Mouse (Mus musculus) midbrain, embryonic 14.5 days (tissue): Measurements from ENCODE around the gene Ankrd65. TPM values are rescaled to one million over a fixed set of nuclear protein-coding genes. Genes with fewer than 3 reads are reported as not detected.

Experiments
- ATAC-seq: fragments of 200-750 bp; cut with Nextera tagmentation; 2 replicates; pipeline ENCODE4 v1.8.0; 2017; ENCODE audit warnings: moderate number of reproducible peaks, moderate library complexity; ENCODE audit not compliant: low FRiP score, low TSS enrichment
- DNase-seq: peaks from one replicate; pipeline ENCODE4 v3.0.0-alpha.2; 2015
- H3K27ac ChIP-seq: fragments of 300-500 bp; sonication (generic); replicated peaks from 2 replicates; pipeline ENCODE4 v1.5.1; 2014; ENCODE audit warnings: mild to moderate bottlenecking, low read depth, low read length, moderate library complexity
- H3K27me3 ChIP-seq: fragments of 300-500 bp; sonication (generic); 2 replicates; pipeline ENCODE4 v1.6.1; 2014; ENCODE audit warnings: low read length, control low read depth, mixed read lengths; ENCODE audit not compliant: control insufficient read depth, insufficient read depth
- H3K36me3 ChIP-seq: fragments of 300-500 bp; sonication (generic); 2 replicates; pipeline ENCODE4 v1.6.1; 2014; ENCODE audit warnings: low read length, control low read depth; ENCODE audit not compliant: control insufficient read depth, insufficient read depth
- H3K4me1 ChIP-seq: fragments of 300-500 bp; sonication (generic); 2 replicates; pipeline ENCODE4 v1.6.1; 2014; ENCODE audit warnings: mild to moderate bottlenecking, antibody characterized with exemption, low read length, control low read depth; ENCODE audit not compliant: control insufficient read depth, insufficient read depth
- H3K4me2 ChIP-seq: fragments of 300-500 bp; sonication (generic); 2 replicates; pipeline ENCODE4 v1.6.1; 2014; ENCODE audit warnings: mild to moderate bottlenecking, low read length, moderate library complexity
- H3K4me3 ChIP-seq: fragments of 300-500 bp; sonication (generic); replicated peaks from 2 replicates; pipeline ENCODE4 v1.5.1; 2014; ENCODE audit warnings: low read depth, low read length
- H3K9ac ChIP-seq: fragments of 300-500 bp; sonication (generic); replicated peaks from 2 replicates; pipeline ENCODE4 v1.6.1; 2014; ENCODE audit warnings: mild to moderate bottlenecking, low read length, moderate library complexity
- H3K9me3 ChIP-seq: fragments of 300-500 bp; sonication (generic); 2 replicates; pipeline ENCODE4 v1.6.1; 2016; ENCODE audit warnings: low read length, control low read depth, mixed read lengths; ENCODE audit not compliant: control insufficient read depth
- WGBS: fragments of 180-500 bp; shearing (Covaris S2); extraction: QIAGEN DNeasy Blood & Tissue Kit; methylation state at CpG from one replicate; pipeline ENCODE4 v1.1.7; 2014; 5-methylcytosine and 5-hydroxymethylcytosine counted together
- microRNA-seq: library from miRNA; unstranded; fragments of <30 nt; microRNA quantifications from one replicate; pipeline ENCODE4, GENCODE M21; 2016
- polyA plus RNA-seq: library from polyadenylated mRNA; unstranded; fragments of >200 nt; fragmentation: Nextera tagmentation; extraction: Ambion mirVana; gene quantifications from 2 replicates; pipeline ENCODE4 v1.2.1, GENCODE M21; 2014

Ankrd65 gene
- polyA plus RNA-seq, 1 experiment from 2014 or later, result not detected

- DNase-seq, result no peak
- 0 out of 2 replicates have a peak overlapping the region, but pooled peaks have one; percentile 6 for H3K9ac ChIP-seq
- 38% methylated on average over 38 of the region's 38 CpGs for WGBS
- peaks cover 15% of the 10 kb centered on the region for H3K4me1 ChIP-seq
- no peak overlapping the region for H3K27ac ChIP-seq
- H3K4me3 ChIP-seq, result no peak overlapping the region
- no peaks in the 10 kb centered on the region for H3K36me3 ChIP-seq
- H3K4me2 ChIP-seq, result peak overlapping the region; percentile 49
- H3K27me3 ChIP-seq, result no peaks in the 10 kb centered on the region; the same call in none of the 2 replicates
- H3K9me3 ChIP-seq, result no peaks in the 10 kb centered on the region
- ATAC-seq, result 0 out of 2 replicates have a peak, but pooled peaks have one; percentile 4
Observed at GRCm38 (mm10) chr4:155841651-155842270, 51.5 kb downstream of the Ankrd65 start.

GRCm38 (mm10) chr4:155843231-155843630 lies 53.0 kb downstream of the Ankrd65 start:
- Histone ChIP-seq H3K27me3 (no peaks in the 10 kb centered on the region; the same call in none of the 2 replicates), H3K9ac (no peak overlapping the region), H3K9me3 (no peaks in the 10 kb centered on the region), H3K27ac (no peak overlapping the region), H3K4me1 (peaks cover 21% of the 10 kb centered on the region), H3K4me2 (no peak overlapping the region), H3K4me3 (no peak overlapping the region), H3K36me3 (no peaks in the 10 kb centered on the region)
- ATAC-seq (no peak), DNase-seq (no peak)
- 95% methylated on average over 5 of the region's 5 CpGs for WGBS

GRCm38 (mm10) chr4:155846871-155847578 lies 56.8 kb downstream of the Ankrd65 start, which contains the start of gene Dvl1:
TSS of gene Dvl1 (plus strand) at chr4:155847402.
- ATAC-seq (peak; percentile 88), DNase-seq (peak; percentile 96)
- Histone ChIP-seq H3K27me3 (no peaks in the 10 kb centered on the region; the same call in 1 of the 2 replicates), H3K9me3 (no peaks in the 10 kb centered on the region), H3K9ac (peak within 1 kb of the TSS; percentile 91), H3K27ac (peak within 1 kb of the TSS; percentile 86), H3K4me1 (peaks cover 25% of the 10 kb centered on the region), H3K4me2 (peak within 1 kb of the TSS; percentile 95), H3K36me3 (no peaks in the 10 kb centered on the region), H3K4me3 (peak within 1 kb of the TSS; percentile 85)
- 2% methylated on average over 65 of the region's 65 CpGs for WGBS

- 1% methylated on average over 66 of the region's 69 CpGs for WGBS
- H3K4me3 ChIP-seq, result peak overlapping the region; percentile 85
- no peaks in the 10 kb centered on the region for H3K36me3 ChIP-seq
- ATAC-seq, result peak; percentile 51
- no peaks in the 10 kb centered on the region for H3K27me3 ChIP-seq
- peak overlapping the region; percentile 95 for H3K4me2 ChIP-seq
- H3K27ac ChIP-seq, result peak overlapping the region; percentile 86
- DNase-seq, result peak; percentile 65
- peak overlapping the region; percentile 91 for H3K9ac ChIP-seq
- H3K4me1 ChIP-seq, result peaks cover 25% of the 10 kb centered on the region
- no peaks in the 10 kb centered on the region for H3K9me3 ChIP-seq
Observed at GRCm38 (mm10) chr4:155847591-155848352, 57.5 kb downstream of the Ankrd65 start.

- 54% methylated on average over 7 of the region's 7 CpGs for WGBS
- H3K9ac ChIP-seq, result peak overlapping the region; percentile 91
- peak overlapping the region; percentile 85 for H3K4me3 ChIP-seq
- ATAC-seq (no peak), DNase-seq (no peak)
- H3K36me3 ChIP-seq, result peaks cover 5% of the 10 kb centered on the region; the same call in 1 of the 2 replicates
- H3K9me3 ChIP-seq, result no peaks in the 10 kb centered on the region
- H3K27me3 ChIP-seq, result no peaks in the 10 kb centered on the region
- H3K4me1 ChIP-seq, result peaks cover 25% of the 10 kb centered on the region
- H3K4me2 ChIP-seq, result peak overlapping the region; percentile 95
- no peak overlapping the region for H3K27ac ChIP-seq
Observed at GRCm38 (mm10) chr4:155848434-155849095, 58.3 kb downstream of the Ankrd65 start.

Small RNA genes within 50 kb of the gene (microRNA-seq; reads per million reads assigned to microRNA genes)
- not detected for gene Gm27743

Other genes starting within 250 kb of the Ankrd65 start
- gene Nadk, start 228.1 kb upstream of the Ankrd65 start, polyA plus RNA-seq, result 70.4 and 95.1 TPM in 2 replicates
- gene Slc35e2, start 189.0 kb upstream of the Ankrd65 start, polyA plus RNA-seq, result 15.6 and 19.9 TPM in 2 replicates
- 49.4 and 49.9 TPM in 2 replicates for gene Cdk11b, start 165.6 kb upstream of the Ankrd65 start, polyA plus RNA-seq
- not detected in 2 replicates for gene Gm10563, start 145.0 kb upstream of the Ankrd65 start, polyA plus RNA-seq
- gene Mmp23, start 137.1 kb upstream of the Ankrd65 start, polyA plus RNA-seq, result 2.5 and 3.9 TPM in 2 replicates
- 39.6 and 40.8 TPM in 2 replicates for gene Mib2, start 121.2 kb upstream of the Ankrd65 start, polyA plus RNA-seq
- gene Fndc10, start 96.1 kb upstream of the Ankrd65 start, polyA plus RNA-seq, result 6.3 and 13.8 TPM in 2 replicates
- gene Ssu72, start 85.6 kb upstream of the Ankrd65 start, polyA plus RNA-seq, result 162 and 177 TPM in 2 replicates
- gene Tmem240, start 55.6 kb upstream of the Ankrd65 start, polyA plus RNA-seq, result 7.5 and 19.8 TPM in 2 replicates
- gene Atad3a, start 29.3 kb upstream of the Ankrd65 start, polyA plus RNA-seq, result 77.4 and 79.8 TPM in 2 replicates
- 18.0 and 24.4 TPM in 2 replicates for gene Vwa1, start 15.7 kb upstream of the Ankrd65 start, polyA plus RNA-seq
- 0.43 and 0.51 TPM in 2 replicates for gene Tmem88b, start 4.6 kb upstream of the Ankrd65 start, polyA plus RNA-seq
- gene Mrpl20, start 12.4 kb downstream of the Ankrd65 start, polyA plus RNA-seq, result 255 and 298 TPM in 2 replicates
- gene Ccnl2, start 22.1 kb downstream of the Ankrd65 start, polyA plus RNA-seq, result 134 and 162 TPM in 2 replicates
- 118 and 129 TPM in 2 replicates for gene Aurkaip1, start 40.8 kb downstream of the Ankrd65 start, polyA plus RNA-seq
- gene Mxra8, start 49.2 kb downstream of the Ankrd65 start, polyA plus RNA-seq, result 6.0 and 17.5 TPM in 2 replicates
- 15.3 and 18.0 TPM in 2 replicates for gene Dvl1, start 57.0 kb downstream of the Ankrd65 start, polyA plus RNA-seq
- gene Tas1r3, start 72.9 kb downstream of the Ankrd65 start, polyA plus RNA-seq, result 0.31 and 0.57 TPM in 2 replicates
- gene Cptp, start 79.0 kb downstream of the Ankrd65 start, polyA plus RNA-seq, result 24.6 and 31.2 TPM in 2 replicates
- 78.2 and 83.2 TPM in 2 replicates for gene Ints11, start 79.1 kb downstream of the Ankrd65 start, polyA plus RNA-seq
- gene Pusl1, start 101.3 kb downstream of the Ankrd65 start, polyA plus RNA-seq, result 45.8 and 54.5 TPM in 2 replicates
- gene Acap3, start 101.4 kb downstream of the Ankrd65 start, polyA plus RNA-seq, result 76.6 and 84.8 TPM in 2 replicates
- gene Ube2j2, start 153.4 kb downstream of the Ankrd65 start, polyA plus RNA-seq, result 131 and 138 TPM in 2 replicates
- 7.1 and 8.3 TPM in 2 replicates for gene C1qtnf12, start 171.9 kb downstream of the Ankrd65 start, polyA plus RNA-seq
- gene B3galt6, start 202.2 kb downstream of the Ankrd65 start, polyA plus RNA-seq, result 36.3 and 38.7 TPM in 2 replicates
- gene Sdf4, start 202.4 kb downstream of the Ankrd65 start, polyA plus RNA-seq, result 105 and 112 TPM in 2 replicates
- 0.47 and 0.49 TPM in 2 replicates for gene Tnfrsf4, start 223.4 kb downstream of the Ankrd65 start, polyA plus RNA-seq
- 1.4 and 2.4 TPM in 2 replicates for gene Tnfrsf18, start 235.7 kb downstream of the Ankrd65 start, polyA plus RNA-seq